Mouse (Mus musculus) kidney, adult 2 months (tissue): ENCODE measurements around the gene Mrps18c.

ENCODE experiments used
- CTCF ChIP-seq: fragments of 200-500 bp; conservative IDR thresholded peaks from 2 replicates; pipeline ENCODE4 v1.5.1; 2011; ENCODE audit warnings: low read depth, mild to moderate bottlenecking, control low read depth, low read length, moderate library complexity, mixed read lengths; ENCODE audit not compliant: insufficient read depth, insufficient read length
- POLR2A ChIP-seq: fragments of 200-500 bp; IDR thresholded peaks from one replicate; pipeline ENCODE4 v1.6.1; 2011; ENCODE audit warnings: low read depth, low read length, control low read depth

DNA sequence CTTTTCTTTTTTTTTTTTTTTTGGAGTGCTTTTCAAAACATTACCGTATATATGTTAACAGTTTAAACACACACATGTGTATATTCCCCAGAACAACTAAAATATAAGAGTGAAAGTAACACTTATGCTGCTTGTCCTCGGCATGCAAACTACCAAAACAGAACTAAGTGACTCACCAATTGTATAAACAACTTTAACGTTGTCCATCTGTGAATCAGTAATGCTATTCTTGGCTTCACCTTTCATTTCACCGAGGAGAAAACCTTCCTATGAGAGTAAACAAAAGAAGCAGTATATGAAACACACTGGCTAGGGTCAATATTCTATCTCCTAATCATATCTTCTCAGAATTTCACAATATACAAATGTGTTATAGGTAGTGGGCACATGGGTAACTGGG is 19.9 kb downstream of the Mrps18c start:
- no peak for TF ChIP-seq POLR2A
- TF ChIP-seq CTCF = no peak
